Mouse (Mus musculus) induced T-regulatory cell, adult 2 months (primary cell): ENCODE data around the gene Mettl17.
"Not testable (repeated sequence)": the region's sequence is repeated elsewhere in the genome, so short reads cannot be mapped to it uniquely, and the experiment has no call there.

Experiments used
- DNase-seq: peaks from one replicate; pipeline ENCODE4 v3.0.0-alpha.2; 2012; ENCODE audit warnings: low read depth

The Mettl17 gene

DNA sequence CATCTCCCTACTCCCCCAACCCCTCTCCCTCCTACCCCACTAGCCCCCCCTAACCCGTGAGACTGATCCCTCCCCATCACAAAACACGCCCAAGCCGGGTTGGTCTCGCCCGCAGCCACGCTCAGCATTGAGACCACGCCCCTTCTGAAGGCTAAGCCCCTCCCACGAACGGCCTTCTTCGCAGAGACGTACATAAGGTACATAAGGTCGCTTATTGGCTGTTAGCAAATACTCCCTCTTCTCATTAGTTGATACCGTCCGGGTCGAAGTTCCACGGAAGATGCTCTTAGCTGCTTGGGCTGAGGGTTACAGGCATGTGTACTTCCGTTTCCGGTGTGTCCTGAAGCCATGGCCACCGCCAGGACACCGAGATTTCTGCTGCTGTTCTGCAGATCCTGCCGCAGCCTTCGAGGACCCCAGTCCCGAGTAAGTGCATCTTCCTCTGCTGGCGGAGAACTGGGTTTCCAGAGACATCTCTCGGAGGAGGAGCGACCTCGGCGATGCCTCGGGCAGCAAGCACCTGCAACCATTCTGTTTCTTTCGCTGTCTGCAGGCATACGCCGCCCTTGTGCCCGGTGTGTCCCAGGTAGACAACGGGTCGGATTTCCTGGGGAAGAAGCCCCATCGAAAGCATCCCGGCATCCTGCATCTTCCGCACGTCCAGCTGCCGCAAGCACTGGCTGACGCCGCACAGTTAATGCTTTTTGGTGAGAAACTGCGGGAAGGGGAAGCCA lies at the start of gene Mettl17:
Gene Mettl17 (plus strand): TSS at position 245 of the 734 bp plus-strand sequence.
- DNase-seq = peak; percentile 99

DNA sequence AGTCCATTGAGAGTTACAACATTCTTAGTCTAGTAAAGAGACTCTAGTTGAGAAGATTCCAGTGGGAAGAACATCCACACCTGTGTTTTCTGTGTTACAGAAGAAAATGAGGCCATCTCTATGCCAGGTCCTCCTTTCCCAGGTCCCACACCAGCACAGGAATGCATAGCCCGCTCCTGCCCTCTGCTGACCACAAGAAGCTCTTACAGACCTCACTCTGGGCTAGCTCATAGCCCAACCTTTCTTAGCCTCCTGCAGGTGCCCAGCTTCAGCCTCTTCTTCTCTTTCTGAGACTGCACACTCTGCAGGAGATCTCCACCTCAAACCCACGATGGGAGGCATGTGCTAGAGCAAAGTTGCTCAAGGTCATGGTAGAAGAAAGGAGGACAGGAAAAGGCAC lies 46.2 kb upstream of the Mettl17 start:
- DNase-seq = not testable (repeated sequence)

DNA sequence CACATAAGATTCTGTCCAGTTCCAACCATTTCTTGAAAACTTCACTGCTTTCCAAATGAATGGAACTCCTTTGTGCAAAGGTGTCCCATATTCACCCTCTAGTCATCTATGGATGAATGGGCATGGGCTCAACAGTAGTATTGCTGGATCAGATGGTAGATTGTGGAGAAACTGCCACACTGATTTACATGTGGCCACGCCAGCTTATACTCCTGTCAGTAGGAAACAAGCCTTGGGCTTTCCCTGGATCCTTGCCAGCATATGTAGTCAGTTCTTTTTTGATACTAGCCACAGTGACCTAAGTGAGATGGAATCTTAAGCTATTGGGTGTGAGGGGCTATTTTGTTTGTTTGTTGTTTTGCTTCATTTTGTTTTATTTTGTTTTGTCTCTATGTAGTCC lies 42.4 kb upstream of the Mettl17 start:
- DNase-seq = peak; percentile 63

DNA sequence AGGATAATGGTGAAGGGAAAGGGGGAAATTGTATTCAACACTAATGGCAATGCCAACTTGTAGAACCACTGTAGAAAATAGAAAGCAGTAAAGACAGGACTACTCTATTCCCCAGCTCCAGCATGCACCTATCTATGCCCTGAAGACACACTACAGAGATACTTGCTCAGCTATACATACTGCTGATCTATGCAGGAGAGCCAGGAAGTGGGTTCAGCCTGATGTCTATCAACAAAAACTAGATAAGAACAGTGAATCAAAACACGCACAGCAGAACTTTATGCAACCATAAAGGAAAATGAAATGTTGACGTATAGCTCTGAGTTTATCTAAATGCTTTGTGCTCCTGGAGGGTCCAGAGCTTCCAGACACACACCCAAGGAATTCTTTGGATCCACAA lies 41.9 kb upstream of the Mettl17 start:
- DNase-seq = peak; percentile 69

DNA sequence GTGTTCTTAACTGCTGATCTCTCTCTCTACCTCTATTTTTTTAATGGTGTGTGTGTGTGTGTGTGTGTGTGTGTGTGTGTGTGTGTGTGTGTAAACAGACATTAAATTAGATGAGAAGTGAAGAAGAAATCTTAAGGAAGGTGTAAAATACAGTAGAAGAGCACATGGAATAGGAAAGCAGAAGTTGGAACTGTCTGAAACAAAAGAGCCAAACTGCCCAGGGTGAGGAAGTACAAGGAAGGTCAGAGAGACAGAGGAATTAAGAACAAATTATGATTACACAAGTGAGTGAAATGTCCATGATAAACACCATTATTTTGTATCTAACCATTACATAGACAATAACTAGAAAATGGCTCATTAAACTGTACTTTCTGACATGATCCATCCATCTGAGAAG lies 40.8 kb upstream of the Mettl17 start:
- no peak for DNase-seq

DNA sequence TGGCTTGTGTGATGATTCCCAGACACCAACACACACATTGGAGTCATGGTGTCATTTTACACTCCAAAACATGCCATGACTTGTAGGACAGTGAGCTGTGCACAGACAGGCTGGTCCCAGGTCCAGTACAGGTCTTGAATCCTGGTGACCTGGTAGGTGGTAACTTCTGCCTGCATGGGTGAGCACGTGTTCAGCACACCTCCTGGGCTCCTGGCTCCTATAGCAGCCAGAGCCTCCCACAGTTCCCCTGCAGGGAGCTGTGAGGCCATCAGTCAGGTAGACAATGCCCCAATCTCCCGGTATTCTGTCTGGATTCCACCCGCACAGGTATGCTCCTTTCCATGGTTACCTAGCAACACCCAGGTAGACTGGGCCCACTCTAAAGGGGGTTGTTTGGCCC lies 38.1 kb upstream of the Mettl17 start:
- no peak for DNase-seq

DNA sequence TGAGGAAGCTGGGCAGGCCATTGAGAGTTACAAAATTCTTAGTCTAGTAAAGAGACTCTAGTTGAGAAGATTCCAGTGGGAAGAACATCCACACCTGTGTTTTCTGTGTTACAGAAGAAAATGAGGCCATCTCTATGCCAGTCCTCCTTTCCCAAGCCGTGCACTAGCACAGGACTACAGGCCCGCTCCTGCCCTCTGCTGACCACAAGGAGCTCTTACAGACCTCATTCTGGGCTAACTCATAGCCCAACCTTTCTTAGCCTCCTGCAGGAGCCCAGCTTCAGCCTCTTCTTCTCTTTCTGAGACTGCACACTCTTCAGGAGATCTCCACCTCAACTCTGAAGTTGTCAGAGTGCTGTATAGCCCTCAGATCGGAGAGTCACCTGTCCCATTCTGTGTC lies 33.6 kb upstream of the Mettl17 start:
- DNase-seq = peak; percentile 46

DNA sequence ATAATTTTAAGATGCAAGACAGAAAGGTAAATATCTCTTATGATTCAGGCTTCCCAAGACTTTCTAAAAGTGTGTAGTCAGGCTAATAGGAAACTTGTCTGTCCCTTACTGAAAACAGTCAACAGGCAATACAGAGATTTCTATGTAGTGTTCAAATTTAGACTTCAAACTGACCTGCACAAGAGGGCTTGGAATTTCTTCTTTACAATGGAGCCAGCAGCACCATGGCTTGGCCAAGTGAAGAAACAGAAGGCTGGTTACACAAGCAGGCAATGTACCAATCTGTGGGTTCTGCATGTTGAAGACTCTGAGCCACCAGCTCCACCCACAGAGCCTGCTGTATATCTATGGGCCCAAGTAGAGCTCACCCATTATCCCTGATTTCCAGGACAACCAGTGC lies 31.2 kb upstream of the Mettl17 start, which contains the start of gene Ear6:
Gene Ear6 (plus strand): TSS at position 301 of the 400 bp plus-strand sequence.
- DNase-seq = no peak

DNA sequence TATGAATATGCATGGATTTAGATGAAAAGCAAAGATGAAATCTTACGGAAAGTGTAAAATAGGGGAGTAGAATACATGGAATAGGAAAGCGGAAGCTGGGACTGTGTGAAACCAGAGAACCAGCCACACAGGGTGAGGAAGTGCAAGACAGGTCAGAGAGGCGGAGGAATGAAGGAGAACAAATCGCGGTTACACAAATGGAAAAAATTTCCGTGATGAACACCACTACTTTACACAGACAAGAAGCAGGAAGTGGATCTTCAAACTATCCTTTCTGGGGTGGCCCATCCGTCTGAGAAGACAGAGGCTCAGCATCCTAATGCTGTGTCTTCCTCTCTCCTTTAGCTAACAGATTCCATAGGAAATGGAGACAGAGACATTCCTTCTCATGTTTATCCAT lies 29.4 kb upstream of the Mettl17 start:
- not testable (repeated sequence) for DNase-seq

DNA sequence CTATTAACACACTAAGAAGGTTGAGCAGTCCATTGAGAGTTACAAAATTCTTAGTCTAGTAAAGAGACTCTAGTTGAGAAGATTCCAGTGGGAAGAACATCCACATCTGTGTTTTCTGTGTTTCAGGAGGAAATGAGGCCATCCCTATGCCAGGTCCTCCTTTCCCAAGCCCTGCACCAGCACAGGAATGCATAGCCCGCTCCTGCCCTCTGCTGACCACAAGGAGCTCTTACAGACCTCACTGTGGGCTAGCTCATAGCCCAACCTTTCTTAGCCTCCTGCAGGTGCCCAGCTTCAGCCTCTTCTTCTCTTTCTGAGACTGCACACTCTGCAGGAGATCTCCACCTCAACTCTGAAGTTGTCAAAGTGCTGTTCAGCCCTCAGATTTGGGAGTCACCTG lies 21.0 kb upstream of the Mettl17 start:
- not testable (repeated sequence) for DNase-seq

DNA sequence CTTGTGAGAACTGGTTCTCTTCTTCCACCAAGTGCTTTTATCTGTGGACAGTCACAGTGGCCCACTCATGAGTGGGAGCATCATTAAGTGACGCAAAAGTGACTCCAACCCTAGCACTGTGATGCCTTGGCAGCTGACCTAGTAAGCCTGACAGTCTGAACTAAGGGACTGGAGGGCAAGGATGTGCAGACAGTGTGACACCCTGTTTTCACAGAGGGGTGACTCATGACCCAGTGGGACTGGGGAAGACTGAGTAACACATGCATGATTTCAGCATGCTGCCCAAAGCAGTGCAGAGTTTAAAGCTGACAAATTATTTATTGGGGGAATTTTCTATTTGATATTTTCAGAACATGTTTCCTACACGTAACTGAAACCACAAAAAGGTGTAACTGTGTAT lies 13.9 kb upstream of the Mettl17 start:
- DNase-seq = no peak

DNA sequence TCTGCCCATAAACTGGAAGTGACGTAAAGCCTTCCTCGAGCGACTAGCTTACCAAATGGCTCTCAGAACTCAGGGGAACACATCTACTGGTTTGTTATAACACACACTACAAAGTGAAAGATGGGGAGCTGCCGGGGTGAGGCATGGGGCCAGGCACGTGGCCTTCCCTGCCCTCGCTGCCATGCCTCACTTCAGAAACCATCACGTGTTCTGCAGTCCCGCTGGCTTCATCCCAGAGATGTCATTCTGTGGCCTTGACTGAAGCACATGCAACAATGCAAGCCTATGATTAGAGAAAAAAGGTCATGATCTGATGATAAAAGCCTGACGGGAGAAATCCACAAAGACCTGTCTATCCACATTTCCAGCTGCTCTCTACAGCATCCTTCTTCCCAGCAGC lies 12.9 kb upstream of the Mettl17 start:
- no peak for DNase-seq

DNA sequence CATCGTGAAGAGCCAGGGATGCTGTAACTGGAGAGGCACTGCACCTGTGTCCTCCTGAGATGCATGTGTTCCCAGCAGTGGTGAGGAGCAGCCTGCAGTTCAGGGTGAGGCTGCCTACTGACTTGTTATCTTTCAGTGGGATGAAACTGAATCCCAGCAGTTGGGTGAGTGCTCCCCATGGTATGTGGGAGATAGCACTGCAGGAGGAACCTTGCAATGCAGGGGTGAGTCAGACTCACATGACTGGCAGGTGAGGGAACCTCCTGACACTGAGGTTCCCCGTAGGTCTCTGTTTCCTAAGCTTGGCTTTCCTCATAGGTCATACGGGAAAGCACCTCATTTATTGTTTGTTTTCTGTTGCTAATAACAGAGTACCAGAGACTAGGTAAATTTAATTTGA lies 7.1 kb upstream of the Mettl17 start:
- DNase-seq = no peak

DNA sequence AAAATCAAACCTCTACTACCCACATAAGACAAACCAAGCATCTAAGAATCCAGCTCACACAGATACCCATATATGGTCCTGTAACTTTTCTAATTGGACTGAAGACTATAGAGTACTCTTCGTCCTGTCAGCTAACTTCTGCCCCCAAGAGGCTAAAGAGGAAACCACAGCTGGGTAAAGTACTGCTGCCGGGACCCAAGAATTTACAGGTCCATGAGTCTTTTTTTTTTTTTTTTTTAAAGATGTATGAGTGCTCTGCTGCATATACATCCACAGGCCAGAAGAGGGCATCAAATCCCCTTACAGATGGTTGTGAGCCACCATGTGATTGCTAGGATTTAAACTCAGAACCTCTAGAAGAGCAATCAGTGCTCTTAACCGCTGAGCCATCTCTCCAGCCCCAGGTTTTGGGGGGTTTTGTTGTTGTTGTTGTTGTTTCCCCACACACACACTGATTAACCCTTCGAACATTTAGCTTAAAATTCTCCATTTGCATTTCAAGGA lies 1.1 kb upstream of the Mettl17 start:
- peak; percentile 95 for DNase-seq

DNA sequence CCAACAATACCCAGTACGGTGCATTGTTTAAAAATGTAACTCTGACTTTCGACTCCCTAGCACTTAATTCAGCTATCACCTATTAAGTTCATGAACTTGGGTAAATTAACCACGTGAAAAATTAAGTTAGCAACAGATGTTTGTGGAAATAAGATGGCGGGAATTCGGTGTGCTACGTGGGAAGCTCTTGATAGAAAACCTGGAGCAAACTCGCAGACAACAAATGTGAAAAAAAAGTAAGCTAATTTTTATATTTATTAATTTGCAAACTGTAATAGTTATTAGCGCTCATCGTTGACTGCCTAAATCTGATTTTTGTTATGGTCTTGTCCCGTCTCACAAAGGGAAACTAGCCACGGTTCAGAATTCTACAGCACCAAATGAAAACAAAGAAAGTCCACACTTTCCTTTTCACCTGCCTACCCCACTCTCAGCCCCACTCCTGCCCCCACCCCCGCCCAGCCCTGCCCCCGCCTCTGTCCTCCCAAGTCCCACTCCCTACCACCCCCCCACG lies 554 bp upstream of the Mettl17 start:
- no peak for DNase-seq

DNA sequence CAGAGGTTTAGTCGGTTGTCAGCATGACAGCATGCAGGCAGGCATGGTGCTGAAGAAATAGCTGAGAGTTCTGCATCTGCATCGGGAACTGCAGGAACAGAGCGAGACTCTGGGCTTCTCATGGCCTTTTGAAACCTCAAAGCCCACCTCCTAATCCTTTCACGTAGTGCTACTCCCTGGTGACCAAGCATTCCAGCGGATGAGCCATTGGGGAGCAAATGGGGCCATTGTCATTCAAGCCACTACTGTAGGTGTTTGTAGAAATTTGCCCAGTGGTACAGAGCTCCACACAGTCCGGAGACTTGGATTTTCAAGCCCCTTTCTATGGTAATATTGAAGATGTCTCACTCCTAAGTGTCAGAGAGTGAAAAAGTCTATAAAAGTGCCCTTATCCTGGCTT lies 1.4 kb downstream of the Mettl17 start:
- no peak for DNase-seq

DNA sequence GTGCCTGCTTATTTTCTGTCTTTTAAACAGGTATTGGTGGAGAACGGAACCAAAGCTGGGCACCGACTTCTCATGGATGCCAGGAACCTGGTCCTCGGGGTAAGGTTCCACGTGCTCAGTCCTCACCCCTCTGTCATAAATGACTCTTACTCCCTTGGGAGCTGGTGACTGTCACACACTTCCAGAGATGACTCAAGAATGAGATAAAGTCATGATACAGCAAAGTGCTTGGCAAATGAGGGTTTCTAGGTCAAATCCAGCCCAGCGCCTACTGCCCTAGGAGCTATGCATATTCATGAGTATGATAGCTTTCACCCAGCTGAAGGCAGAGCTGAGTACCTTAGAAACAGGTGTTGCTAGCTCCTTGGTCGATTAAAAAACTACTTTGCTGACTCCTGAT lies 5.2 kb downstream of the Mettl17 start:
- DNase-seq = no peak

DNA sequence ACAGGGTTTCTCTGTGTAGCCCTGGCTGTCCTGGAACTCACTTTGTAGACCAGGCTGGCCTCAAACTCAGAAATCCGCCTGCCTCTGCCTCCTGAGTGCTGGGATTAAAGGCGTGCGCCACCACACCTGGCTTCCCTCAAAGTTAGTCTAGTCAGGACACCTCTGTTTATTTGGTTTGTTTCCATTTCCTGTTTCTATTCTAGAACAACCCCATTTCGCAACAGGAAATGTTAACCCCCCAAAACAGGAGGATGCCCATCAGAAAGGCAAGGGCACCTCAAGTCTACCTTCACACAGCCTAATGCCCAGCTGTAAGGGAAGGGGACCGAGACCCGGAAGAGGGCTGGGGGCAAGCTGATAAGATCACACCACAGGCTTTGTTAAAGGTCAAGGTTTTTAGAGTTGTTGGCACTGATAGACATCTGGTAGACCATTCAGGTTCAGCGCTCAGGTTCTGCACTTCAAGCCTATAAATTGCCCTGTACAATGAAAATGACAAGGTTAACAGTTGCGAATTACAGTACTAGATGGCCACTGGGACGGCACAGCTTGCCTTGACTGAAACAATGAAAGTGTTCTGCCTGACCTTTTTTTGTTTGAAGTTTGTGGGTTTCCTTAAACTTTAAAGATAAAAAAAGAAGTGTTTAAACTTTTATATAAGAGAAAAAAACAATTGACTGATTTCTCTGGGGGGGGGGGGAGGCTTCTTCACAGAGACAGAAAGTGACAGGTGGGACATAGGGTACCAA lies 7.7 kb downstream of the Mettl17 start, which contains the start of gene Slc39a2:
Gene Slc39a2 (plus strand): TSS at position 699 of the 749 bp plus-strand sequence.
- DNase-seq = peak; percentile 52

DNA sequence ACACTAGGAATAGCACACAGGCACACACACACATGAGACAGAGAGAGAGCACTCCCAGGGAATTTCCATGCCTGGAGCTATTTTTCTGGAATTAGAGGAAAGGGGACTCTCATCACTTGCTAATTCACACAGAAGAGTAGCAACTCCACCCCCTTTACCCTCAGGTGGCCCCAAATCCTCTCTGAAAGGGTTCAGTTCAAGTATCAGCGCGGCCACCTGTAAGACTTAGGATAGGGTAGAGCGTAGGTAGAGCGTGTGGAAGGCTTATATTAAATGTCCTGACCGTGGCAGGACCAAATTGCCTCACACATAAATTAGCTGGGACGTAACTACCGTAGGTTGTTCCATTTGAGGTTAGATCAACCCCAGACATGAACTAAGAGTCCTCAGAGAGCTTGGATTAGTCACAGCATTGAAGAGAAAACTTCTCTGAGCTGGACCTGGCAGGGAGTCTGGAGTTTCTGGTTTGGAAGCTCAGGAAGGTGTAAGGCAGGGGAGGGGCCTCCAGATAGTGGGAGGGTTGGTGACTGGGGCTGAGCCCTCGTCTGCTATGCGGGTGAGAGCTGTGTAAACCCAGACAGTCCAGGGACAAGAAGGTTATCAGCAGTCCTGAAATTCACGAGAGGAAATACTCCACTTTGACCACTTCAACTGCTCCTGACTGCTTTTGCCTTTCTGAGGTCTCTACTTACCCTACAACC lies 8.6 kb downstream of the Mettl17 start:
- no peak for DNase-seq

DNA sequence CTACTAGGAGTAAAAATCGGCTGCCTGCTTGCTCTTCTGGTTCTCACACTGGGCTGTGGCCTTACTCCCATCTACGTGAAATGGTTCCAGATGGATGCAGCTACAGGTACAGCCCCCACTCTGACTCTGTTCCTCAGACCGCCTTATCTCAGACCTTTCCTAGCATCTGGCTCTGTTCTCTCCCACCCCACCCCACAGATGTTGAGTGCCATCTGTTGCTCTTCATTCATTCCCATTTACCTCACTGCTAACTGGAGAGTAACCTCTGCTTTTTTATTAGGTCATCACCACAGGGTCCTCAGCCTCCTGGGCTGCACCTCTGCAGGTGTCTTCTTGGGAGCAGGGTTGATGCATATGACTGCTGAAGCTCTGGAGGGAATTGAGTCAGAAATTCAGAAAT lies 9.2 kb downstream of the Mettl17 start:
- no peak for DNase-seq

DNA sequence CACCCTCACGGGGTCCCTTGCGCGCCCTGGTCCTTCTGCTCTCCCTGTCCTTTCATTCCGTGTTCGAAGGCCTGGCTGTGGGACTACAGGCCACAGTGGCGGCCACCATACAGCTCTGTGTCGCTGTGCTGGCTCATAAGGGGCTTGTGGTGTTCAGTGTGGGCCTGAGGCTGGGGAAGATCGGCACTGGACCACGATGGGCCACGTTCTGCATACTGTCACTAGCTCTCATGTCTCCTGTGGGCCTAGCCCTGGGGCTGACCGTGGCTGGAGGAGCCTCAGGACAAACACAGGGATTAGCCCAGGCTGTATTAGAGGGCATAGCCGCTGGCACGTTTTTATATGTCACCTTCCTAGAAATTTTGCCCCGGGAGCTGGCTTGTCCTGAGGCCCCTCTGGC lies 10.4 kb downstream of the Mettl17 start:
- no peak for DNase-seq

DNA sequence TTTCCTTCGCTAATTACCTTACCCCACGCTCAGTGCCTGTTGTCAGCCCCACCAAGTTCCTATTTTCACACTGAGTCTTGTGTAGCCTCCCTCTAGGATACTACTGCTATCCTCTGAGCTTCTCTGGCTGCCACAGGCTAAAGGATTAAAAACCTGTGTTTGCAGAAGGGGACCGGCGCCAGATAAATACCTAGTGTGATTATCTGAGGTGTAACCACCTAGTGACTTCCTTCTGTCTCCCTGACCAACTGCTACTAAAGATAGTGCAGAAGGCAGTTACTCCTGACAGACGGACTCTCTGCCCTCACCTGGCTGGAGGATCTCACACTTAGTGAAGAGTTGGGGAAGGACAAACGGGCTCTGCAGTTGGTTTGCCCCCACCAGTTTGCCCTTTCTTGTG lies 11.4 kb downstream of the Mettl17 start:
- DNase-seq = no peak
